Mouse (Mus musculus): Measurements from ENCODE around the gene Fbh1. TPM values are rescaled to one million over a fixed set of nuclear protein-coding genes. Genes with fewer than 3 reads are reported as not detected.
"Not testable (repeated sequence)": the region's sequence is repeated elsewhere in the genome, so short reads cannot be mapped to it uniquely, and the experiment has no call there.

The Fbh1 gene
- total RNA-seq, 2 experiments from 2014 or later = 78.1 to 82.0 TPM

- DNase-seq = no peak
- intact Hi-C loops (cut with DNase I) = no loop called here
Measured at GRCm38 (mm10) chr2:11727574-11727973, 49.8 kb downstream of the Fbh1 start.

- no peak for DNase-seq
- intact Hi-C loops (cut with DNase I) = no loop called here
Measured at GRCm38 (mm10) chr2:11722564-11722963, 54.8 kb downstream of the Fbh1 start.

DNA sequence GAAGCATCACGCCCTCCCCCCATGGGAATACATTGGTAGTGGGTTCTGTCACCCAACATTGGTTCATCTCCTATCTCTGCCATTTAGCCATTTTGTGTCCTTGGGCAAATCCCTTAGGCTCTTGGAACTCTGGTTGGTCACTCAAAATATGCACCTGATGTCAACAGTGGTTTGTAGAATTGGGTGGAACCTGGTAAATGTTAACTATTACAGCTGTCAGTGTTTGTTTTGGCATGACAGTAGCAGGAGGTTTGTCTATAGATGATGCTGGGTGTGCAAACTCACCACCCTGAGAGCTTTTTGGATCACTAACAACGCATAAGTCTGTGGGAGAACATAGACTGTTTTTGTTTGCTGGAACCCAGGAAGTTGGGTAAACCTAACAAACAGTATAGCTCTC, 58.8 kb downstream of the Fbh1 start:
- DNase-seq = no peak
- intact Hi-C loops (cut with DNase I) = no loop called here

GRCm38 (mm10) chr2:11714535-11714934, 62.8 kb downstream of the Fbh1 start:
- DNase-seq = peak; percentile 31
- intact Hi-C loops (cut with DNase I) = no loop called here

DNA sequence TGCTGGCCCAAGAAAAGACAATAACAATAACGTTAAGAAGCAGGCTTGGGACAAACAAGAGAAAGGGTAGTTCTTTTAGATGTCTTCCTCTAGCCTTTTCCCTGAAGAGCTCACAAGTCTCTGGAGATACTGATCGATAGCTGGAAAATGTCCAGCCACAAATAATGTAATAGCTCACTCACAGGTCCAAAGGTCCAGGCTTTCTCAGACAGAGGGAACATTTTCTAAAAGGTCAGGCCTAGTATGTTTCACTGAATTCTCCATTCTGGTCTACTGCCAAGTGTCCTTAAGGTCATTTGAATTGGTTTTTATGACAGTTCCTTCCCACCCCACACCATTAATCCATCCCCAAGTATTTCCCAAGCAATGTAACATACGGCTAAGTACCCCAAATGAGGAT, 64.4 kb downstream of the Fbh1 start:
- intact Hi-C loops (cut with DNase I) = no loop called here
- no peak for DNase-seq

GRCm38 (mm10) chr2:11712483-11712990, 64.8 kb downstream of the Fbh1 start:
- no peak for DNase-seq
- intact Hi-C loops (cut with DNase I) = no loop called here

DNA sequence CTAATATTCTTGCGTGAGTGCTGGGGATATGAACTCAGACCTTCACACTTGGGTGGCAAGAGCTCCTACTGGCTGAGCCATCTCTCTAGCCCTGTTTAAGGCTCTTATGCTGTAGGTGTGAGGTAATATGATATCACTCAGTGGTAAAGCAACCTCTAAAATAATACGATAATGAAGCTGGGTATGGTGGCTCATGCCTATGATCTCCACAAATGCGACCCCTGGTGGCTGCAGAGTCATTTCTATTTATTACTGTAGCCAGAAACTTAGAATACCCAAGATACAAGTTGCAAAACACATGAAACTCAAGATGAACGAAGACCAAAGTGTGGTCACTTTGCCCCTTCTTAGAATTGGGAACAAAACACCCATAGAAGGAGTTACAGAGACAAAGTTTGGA, 67.3 kb downstream of the Fbh1 start:
- peak; percentile 13 for DNase-seq
- intact Hi-C loops (cut with DNase I) = not testable (repeated sequence)

- DNase-seq = no peak
- intact Hi-C loops (cut with DNase I) = no loop called here
Measured at GRCm38 (mm10) chr2:11708538-11708937, 68.8 kb downstream of the Fbh1 start.

DNA sequence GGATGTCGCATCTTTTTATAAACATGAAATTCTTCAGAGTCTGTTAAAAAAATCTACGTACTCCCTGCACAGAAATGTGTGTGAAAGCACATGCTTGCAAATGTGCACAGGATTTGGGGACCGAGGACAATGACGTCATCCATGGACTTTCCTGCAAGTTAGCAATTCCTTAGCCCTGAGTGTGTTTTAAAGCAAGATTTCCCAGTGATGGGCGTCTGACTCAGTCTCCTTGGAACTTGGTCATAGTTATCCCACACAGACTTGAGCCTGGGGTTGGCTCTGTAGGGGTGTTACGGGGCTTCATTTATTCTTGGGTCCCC, 70.7 kb downstream of the Fbh1 start:
- DNase-seq = no peak
- intact Hi-C loops (cut with DNase I) = no loop called here

GRCm38 (mm10) chr2:11706030-11706745, 71.2 kb downstream of the Fbh1 start:
- no peak for DNase-seq
- intact Hi-C loops (cut with DNase I) = no loop called here

GRCm38 (mm10) chr2:11705201-11706025, 72.0 kb downstream of the Fbh1 start, which contains the start of gene Il15ra:
TSS of gene Il15ra (plus strand) at chr2:11705290.
- peak; percentile 59 for DNase-seq
- intact Hi-C loops (cut with DNase I) = no loop called here

DNA sequence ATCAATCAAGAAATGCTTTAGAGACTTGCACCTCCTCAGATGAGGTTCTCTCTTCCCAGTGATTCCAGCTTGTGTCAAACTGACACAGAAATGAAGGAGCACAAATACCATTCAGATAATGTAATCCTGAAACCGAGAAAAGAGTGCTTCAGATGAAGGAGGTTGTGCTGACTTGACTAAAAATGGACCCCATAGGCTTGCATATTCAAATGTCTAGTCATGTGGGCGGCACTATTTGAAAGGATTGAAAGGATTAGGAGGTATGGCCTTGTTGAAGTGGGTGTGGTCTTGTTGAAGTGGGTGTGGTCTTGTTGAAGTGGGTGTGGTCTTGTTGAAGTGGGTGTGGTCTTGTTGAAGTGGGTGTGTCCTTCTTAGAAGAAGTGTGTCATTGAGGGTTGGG, 77.5 kb downstream of the Fbh1 start:
- no peak for DNase-seq
- intact Hi-C loops (cut with DNase I) = no loop called here

DNA sequence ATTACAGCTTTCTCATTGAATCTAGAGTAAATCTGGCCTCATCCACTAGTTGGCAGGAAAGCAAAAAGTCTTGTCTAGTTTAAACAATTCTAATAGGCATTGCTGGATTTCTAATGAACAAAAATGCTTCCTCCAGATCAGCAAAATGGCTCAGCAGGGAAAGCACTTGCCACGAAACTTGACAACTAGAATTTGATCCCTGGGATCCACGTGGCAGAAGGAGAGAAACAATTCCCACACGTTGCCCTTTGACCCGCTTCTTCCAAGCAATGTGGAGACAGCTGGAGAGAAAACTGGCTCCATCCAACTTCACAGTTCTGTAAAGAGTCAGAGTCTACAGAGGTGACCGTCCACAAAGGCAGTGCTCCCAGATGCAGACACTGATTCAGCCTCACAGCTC, 78.4 kb downstream of the Fbh1 start:
- intact Hi-C loops (cut with DNase I) = no loop called here
- DNase-seq = no peak

DNA sequence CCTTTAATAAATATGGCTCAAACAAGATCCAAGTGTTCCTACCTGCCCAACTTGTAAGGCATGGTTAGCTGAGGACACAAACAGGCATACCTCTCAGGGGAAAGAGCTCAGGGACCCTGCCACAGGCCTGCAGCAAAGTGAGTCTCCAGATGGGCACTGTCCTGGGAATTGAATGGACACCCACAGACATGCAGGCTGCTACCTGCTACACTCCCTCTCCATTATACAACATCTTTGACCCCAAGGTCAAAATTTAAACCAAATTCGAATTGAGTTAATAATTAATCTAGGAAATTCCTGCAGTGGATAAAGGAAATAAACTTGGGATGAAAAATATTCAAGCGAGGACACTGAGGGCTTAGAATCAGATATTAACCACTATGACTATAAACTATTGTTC, 81.5 kb downstream of the Fbh1 start:
- DNase-seq = no peak
- intact Hi-C loops (cut with DNase I) = no loop called here

- DNase-seq = no peak
- intact Hi-C loops (cut with DNase I) = no loop called here
Measured at GRCm38 (mm10) chr2:11694104-11694503, 83.3 kb downstream of the Fbh1 start.

- no peak for DNase-seq
- intact Hi-C loops (cut with DNase I) = no loop called here
Measured at GRCm38 (mm10) chr2:11693352-11693751, 84.0 kb downstream of the Fbh1 start.

Other genes starting within 250 kb of the Fbh1 start
- 10 to 100 TPM; 55.3 to 57.4 TPM for gene Pfkfb3, start 223.5 kb downstream of the Fbh1 start, total RNA-seq (2021)
- gene Rbm17, start 173.4 kb downstream of the Fbh1 start, total RNA-seq (2021) = 100 to 1,000 TPM; 126 to 135 TPM
- not detected for gene Gm17490, start 151.3 kb downstream of the Fbh1 start, total RNA-seq (2021)
- gene Il2ra, start 134.8 kb downstream of the Fbh1 start, total RNA-seq (2021) = not detected
- gene Il15ra, start 72.3 kb downstream of the Fbh1 start, total RNA-seq (2021) = 1 to 10 TPM; 2.0 to 2.2 TPM
- gene Ankrd16, start 294 bp upstream of the Fbh1 start, total RNA-seq (2021) = 10 to 100 TPM; 75.8 to 76.1 TPM